Mouse (Mus musculus) neural tube, embryonic 13.5 days (tissue): ENCODE measurements around the gene Strn. TPM values are rescaled to one million over a fixed set of nuclear protein-coding genes. Genes with fewer than 3 reads are reported as not detected.

Experiments
- ATAC-seq: fragments of 200-750 bp; cut with Nextera tagmentation; 2 replicates; pipeline ENCODE4 v1.8.0; 2017; ENCODE audit warnings: low read depth, mild to moderate bottlenecking, moderate TSS enrichment, moderate library complexity
- H3K27ac ChIP-seq: fragments of 300-500 bp; sonication (generic); replicated peaks from 2 replicates; pipeline ENCODE4 v1.5.1; 2015; ENCODE audit warnings: moderate library complexity, mild to moderate bottlenecking, inconsistent platforms
- H3K27me3 ChIP-seq: fragments of 300-500 bp; sonication (generic); 2 replicates; pipeline ENCODE4 v1.6.1; 2015; ENCODE audit warnings: mild to moderate bottlenecking, inconsistent platforms
- H3K36me3 ChIP-seq: fragments of 300-500 bp; sonication (generic); 2 replicates; pipeline ENCODE4 v1.6.1; 2015; ENCODE audit warnings: mild to moderate bottlenecking, inconsistent platforms
- H3K4me1 ChIP-seq: fragments of 300-500 bp; sonication (generic); replicated peaks from 2 replicates; pipeline ENCODE4 v1.6.1; 2015; ENCODE audit warnings: inconsistent platforms
- H3K4me2 ChIP-seq: fragments of 300-500 bp; sonication (generic); 2 replicates; pipeline ENCODE4 v1.6.1; 2015; ENCODE audit warnings: inconsistent platforms, mild to moderate bottlenecking, moderate library complexity
- H3K4me3 ChIP-seq: fragments of 300-500 bp; sonication (generic); 2 replicates; pipeline ENCODE4 v1.5.1; 2015; ENCODE audit warnings: mild to moderate bottlenecking, inconsistent platforms
- H3K9ac ChIP-seq: fragments of 300-500 bp; sonication (generic); 2 replicates; pipeline ENCODE4 v1.6.1; 2015; ENCODE audit warnings: moderate library complexity, mild to moderate bottlenecking, inconsistent platforms
- H3K9me3 ChIP-seq: fragments of 300-500 bp; sonication (generic); 2 replicates; pipeline ENCODE4 v1.6.1; 2016; ENCODE audit warnings: inconsistent platforms
- WGBS: fragments of 180-500 bp; shearing (Covaris S2); methylation state at CpG from one replicate; pipeline ENCODE4 v1.1.7; 2015; 5-methylcytosine and 5-hydroxymethylcytosine counted together
- polyA plus RNA-seq: library from polyadenylated mRNA; unstranded; fragments of >200 nt; fragmentation: Nextera tagmentation; extraction: Ambion mirVana; gene quantifications from 2 replicates; pipeline ENCODE4 v1.2.1, GENCODE M21; 2015

Gene Strn
- polyA plus RNA-seq, 1 experiment from 2014 or later, result 5.0 TPM

GRCm38 (mm10) chr17:78608716-78609115, 128.3 kb downstream of the Strn start:
- Histone ChIP-seq H3K27ac (no peak overlapping the region), H3K27me3 (no peaks in the 10 kb centered on the region), H3K4me3 (no peak overlapping the region), H3K4me1 (peaks cover 10% of the 10 kb centered on the region), H3K9ac (no peak overlapping the region), H3K4me2 (no peak overlapping the region), H3K36me3 (no peaks in the 10 kb centered on the region), H3K9me3 (no peaks in the 10 kb centered on the region)
- ATAC-seq, result no peak
- WGBS, result 71% methylated on average over 8 of the region's 8 CpGs

- ATAC-seq, result no peak
- H3K36me3 ChIP-seq, result no peaks in the 10 kb centered on the region
- H3K27me3 ChIP-seq, result no peaks in the 10 kb centered on the region
- H3K9me3 ChIP-seq, result no peaks in the 10 kb centered on the region
- WGBS, result 32% methylated on average over 16 of the region's 16 CpGs
- no peak overlapping the region for H3K27ac ChIP-seq
- H3K4me3 ChIP-seq, result no peak overlapping the region
- no peak overlapping the region for H3K4me2 ChIP-seq
- H3K9ac ChIP-seq, result no peak overlapping the region
- H3K4me1 ChIP-seq, result peaks cover 14% of the 10 kb centered on the region
Measured at GRCm38 (mm10) chr17:78608135-78608670, 128.8 kb downstream of the Strn start.

- H3K27ac ChIP-seq, result no peak overlapping the region
- H3K9me3 ChIP-seq, result no peaks in the 10 kb centered on the region
- H3K4me1 ChIP-seq, result peaks cover 14% of the 10 kb centered on the region
- no peak overlapping the region for H3K4me3 ChIP-seq
- no peak overlapping the region for H3K9ac ChIP-seq
- H3K36me3 ChIP-seq, result no peaks in the 10 kb centered on the region
- no peak for ATAC-seq
- 76% methylated on average over 6 of the region's 6 CpGs for WGBS
- H3K4me2 ChIP-seq, result no peak overlapping the region
- H3K27me3 ChIP-seq, result no peaks in the 10 kb centered on the region
Measured at GRCm38 (mm10) chr17:78604431-78604830, 132.6 kb downstream of the Strn start.

GRCm38 (mm10) chr17:78603872-78604271, 133.1 kb downstream of the Strn start:
- ATAC-seq, result no peak; the same call in 1 of the 2 replicates
- no peak overlapping the region for H3K27ac ChIP-seq
- H3K4me1 ChIP-seq, result peaks cover 14% of the 10 kb centered on the region
- no peaks in the 10 kb centered on the region for H3K36me3 ChIP-seq
- no peak overlapping the region for H3K9ac ChIP-seq
- WGBS, result 45% methylated on average over 8 of the region's 8 CpGs
- no peaks in the 10 kb centered on the region for H3K9me3 ChIP-seq
- H3K4me2 ChIP-seq, result no peak overlapping the region
- H3K4me3 ChIP-seq, result no peak overlapping the region
- no peaks in the 10 kb centered on the region for H3K27me3 ChIP-seq

DNA sequence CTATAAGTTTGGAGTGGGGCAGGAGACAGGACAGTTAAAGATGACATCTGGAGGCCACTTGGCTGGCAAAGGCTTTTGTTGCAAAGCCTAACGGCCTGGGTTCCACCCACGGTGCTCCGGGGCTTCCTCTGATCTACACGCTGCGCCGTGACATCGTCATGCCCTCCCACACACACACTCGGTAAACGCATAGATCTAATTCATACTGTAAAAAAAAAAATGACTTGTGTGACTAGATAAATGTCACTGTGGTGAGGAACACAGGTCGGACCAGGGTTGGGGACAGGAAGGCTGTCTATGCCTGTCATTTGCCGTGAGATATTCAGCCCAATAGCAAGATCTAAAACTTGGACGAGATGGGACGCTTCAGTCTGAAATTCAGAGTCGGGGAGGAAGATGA, 134.7 kb downstream of the Strn start:
- Histone ChIP-seq H3K9ac (no peak overlapping the region), H3K4me3 (no peak overlapping the region), H3K36me3 (no peaks in the 10 kb centered on the region), H3K27ac (no peak overlapping the region), H3K27me3 (no peaks in the 10 kb centered on the region), H3K4me2 (no peak overlapping the region), H3K4me1 (peaks cover 5% of the 10 kb centered on the region; the same call in 1 of the 2 replicates), H3K9me3 (no peaks in the 10 kb centered on the region)
- 90% methylated on average over 14 of the region's 14 CpGs for WGBS
- no peak for ATAC-seq

DNA sequence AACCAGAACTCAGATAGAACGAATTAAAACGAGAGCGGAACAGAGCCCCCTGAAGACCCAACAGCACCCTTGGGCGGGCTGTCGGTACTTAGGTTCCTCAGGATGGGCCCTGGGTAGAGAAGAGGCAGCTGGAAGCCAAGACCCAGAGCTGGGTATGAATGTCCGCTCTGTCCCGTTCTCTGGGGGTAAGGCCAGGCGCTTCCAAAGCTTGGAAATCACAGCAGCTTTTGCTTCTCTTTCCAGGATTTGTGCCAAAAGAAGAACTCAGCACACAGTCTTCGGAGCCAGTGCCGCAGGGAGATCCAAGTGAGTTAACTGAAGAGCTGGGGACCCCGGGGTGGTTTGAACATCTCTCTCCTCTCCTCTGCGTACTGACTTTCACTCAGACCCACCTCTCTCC, 135.4 kb downstream of the Strn start:
- ATAC-seq, result no peak
- H3K4me1 ChIP-seq, result peaks cover 5% of the 10 kb centered on the region; the same call in 1 of the 2 replicates
- 87% methylated on average over 12 of the region's 12 CpGs for WGBS

DNA sequence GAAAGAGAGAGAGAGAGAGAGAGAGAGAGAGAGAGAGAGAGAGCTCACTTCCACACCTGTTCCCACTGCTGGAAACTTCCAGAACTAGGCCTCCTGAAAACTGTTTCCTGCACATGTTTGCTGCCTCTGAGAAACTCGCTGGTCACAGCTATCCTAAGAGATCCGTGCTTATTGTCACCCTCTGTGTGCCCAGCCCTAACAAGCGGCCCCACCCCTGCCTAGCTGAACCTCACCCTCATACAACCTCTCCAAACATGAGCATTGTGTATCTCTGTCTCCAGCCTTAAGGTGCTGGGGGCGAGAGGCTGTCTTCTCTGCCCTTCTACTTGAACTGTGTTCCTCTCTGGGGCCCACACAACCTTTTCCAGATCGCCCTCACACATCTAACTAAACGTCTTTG, 136.0 kb downstream of the Strn start:
- Histone ChIP-seq H3K4me2 (no peak overlapping the region), H3K27me3 (no peaks in the 10 kb centered on the region), H3K27ac (no peak overlapping the region), H3K4me3 (no peak overlapping the region), H3K9me3 (no peaks in the 10 kb centered on the region), H3K9ac (no peak overlapping the region), H3K4me1 (peaks cover 5% of the 10 kb centered on the region; the same call in 1 of the 2 replicates), H3K36me3 (no peaks in the 10 kb centered on the region)
- 73% methylated on average over 6 of the region's 6 CpGs for WGBS
- ATAC-seq, result no peak

More for the DNA sequence above, 135.4 kb downstream of the Strn start:
- Histone ChIP-seq H3K4me3 (no peak overlapping the region), H3K27ac (no peak overlapping the region), H3K27me3 (no peaks in the 10 kb centered on the region), H3K9me3 (no peaks in the 10 kb centered on the region), H3K36me3 (no peaks in the 10 kb centered on the region), H3K4me2 (no peak overlapping the region), H3K9ac (no peak overlapping the region)

Other genes with a start within 250 kb of the Strn start
- 13.2 and 16.9 TPM in 2 replicates for gene Vit, start 229.1 kb downstream of the Strn start, polyA plus RNA-seq
- gene Heatr5b, start 98.2 kb upstream of the Strn start, polyA plus RNA-seq, result 20.4 and 21.4 TPM in 2 replicates
- gene Gpatch11, start 98.4 kb upstream of the Strn start, polyA plus RNA-seq, result 54.6 and 66.2 TPM in 2 replicates
- 2.4 and 3.4 TPM in 2 replicates for gene Eif2ak2, start 145.4 kb upstream of the Strn start, polyA plus RNA-seq
- gene Sult6b1, start 169.8 kb upstream of the Strn start, polyA plus RNA-seq, result 0.26 TPM in 1 of 2 replicates, not detected in the other
- 129 and 134 TPM in 2 replicates for gene Cebpzos, start 179.3 kb upstream of the Strn start, polyA plus RNA-seq
- 52.0 and 55.8 TPM in 2 replicates for gene Cebpz, start 199.9 kb upstream of the Strn start, polyA plus RNA-seq
- gene Ndufaf7, start 199.9 kb upstream of the Strn start, polyA plus RNA-seq, result 59.8 and 64.7 TPM in 2 replicates